Mouse (Mus musculus): Measurements from ENCODE around the gene 6030468B19Rik.
A peak's percentile ranks its signal among the peaks of the same experiment; 100 is the strongest.
"Not testable (repeated sequence)": the region's sequence is repeated elsewhere in the genome, so short reads cannot be mapped to it uniquely, and the experiment has no call there.

Gene 6030468B19Rik

DNA sequence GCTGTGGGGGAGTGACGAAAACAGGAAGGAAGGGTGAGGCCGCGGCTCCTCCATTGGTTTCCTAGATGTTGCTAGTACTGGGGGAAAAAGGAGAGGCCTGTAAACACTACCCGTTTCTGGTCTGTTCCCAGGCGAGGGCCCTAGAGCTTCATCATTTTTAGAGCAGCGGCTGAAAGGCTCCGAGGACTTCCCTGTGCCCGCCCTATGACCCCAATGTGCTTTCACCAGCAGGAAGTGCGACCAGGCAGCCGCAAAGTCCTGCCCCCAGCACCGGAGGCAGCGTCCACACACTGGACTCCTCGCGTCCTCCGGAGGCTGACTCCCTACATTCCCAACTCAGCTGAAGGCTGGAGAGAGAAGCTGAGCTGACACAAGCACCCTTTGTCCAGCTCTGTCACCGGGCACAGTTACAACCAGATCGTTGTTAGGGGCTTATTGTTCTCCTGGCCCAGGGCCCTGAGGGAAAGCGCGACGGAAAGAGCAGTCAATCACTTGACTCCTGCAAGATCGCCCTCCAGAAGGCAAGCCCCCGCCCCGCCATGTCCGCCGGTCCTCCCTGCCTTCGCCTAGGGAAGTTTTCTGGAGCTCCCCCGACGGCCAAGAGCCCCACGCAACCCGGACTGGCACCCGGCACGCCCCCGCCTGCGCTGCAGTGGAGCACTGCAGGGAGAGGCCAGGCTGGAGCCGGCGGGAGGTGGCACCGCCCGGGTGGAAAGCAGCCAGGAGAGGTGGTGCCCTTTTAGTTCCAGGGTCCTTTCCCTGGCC lies 17.8 kb upstream of the 6030468B19Rik start:
- no peak for DNase-seq

DNA sequence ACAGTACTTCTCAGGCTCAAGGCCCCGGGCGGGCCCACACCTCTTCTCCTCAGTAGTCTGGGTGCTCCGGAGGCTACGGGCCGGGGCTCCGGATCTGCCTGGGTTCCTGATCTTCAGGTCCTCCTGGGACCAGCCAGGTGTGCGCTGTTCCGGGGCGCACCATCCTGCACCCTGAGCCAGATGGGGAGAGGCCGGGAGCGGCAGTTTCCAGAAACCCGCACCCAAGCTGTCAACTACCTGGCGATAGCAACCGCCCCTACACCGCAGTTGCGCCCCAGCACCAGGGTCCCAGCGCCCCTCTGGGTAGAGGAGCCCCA lies 17.3 kb upstream of the 6030468B19Rik start:
- no peak for DNase-seq

DNA sequence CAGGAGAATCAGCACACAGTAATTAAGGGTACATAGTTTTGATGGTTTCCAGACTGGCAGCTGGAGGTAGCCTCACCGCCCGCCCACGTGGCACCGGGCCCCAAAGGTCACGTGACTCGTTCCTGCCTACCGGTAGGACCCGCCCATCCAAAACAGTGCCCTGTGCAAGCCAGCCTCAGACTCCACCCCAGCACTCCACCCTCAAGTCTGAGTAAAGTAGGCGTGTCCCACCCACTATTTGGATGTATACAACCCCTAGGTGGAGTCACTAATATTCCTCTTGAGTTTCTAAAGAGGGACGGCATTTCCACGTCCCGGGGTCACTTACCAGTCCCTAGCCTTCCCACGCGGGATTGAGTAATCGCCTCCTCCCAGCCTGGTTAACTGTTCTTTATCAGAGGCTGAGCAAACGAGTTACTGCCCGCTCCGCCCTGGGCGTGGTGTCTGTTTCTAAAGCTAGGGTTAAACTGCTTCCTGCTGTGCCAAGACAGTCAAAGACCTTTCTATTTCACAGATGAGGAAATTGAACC lies 16.8 kb upstream of the 6030468B19Rik start:
- DNase-seq = no peak

DNA sequence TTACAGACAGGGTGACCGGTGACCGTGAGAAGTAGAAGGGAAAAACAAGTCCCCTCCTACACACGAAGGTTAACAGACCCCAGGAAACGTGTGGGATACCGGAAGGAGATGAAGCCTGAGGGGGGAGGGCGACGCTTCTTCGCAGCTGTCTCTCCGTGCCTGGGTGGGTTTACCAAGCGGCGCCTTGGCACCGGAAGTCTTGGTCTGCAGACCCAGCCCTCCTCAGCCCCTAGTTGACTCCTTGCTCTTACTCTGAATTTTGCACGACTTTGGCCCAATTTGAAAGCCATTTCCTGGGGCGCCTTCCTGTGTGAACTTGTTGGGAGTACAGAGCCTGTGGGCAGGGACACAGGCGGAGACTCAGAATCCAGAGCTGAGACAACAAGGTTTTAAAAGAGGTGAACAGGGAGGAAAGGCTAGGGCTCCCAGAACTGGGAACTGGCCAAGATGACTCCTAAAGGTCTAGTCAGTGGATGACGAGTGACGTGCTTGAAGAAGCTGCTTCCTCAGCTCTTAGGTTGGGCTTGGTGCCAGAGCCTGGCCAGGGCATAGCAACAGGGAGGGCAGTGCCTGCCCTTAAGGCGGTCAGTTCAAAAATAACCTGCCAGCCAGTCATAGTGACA lies 16.1 kb upstream of the 6030468B19Rik start:
- DNase-seq = no peak

DNA sequence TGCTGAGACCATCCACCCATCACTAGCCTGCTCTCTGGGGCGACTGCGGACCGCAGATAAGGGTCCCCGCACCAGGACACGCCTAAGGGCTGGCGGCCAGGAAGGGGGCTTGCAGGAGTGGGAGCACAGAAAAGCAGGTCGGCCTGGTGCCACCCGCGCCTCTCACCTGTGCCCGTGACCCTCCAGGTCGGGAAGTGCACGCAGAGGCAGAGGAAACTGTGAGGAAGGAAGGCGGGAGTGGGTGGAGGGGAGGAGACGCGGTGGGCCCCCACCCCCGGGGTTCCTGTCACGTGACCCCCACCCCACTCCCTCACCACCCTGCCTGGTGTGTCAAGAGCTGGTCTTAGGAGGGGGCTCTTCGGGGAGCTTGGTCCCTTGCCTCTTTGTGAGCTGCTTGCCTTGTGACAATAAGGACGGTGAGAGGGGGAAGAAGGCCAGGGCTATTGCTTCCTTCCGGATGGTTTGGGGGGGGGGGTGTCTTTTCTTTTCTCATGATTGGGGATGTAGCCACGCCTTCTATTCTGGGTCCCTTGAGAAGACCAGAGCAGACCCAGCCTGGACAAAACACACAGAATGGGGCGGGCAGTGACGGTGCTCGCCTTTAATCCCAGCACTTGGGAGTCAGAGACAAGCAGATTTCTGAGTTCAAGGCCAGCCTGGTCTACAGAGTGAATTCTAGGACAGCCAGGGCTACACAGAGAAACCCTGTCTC lies 15.3 kb upstream of the 6030468B19Rik start, which contains the start of the genes Tmc8 and Tmc6:
TSS of gene Tmc8 (plus strand) at position 84 of the 712 bp plus-strand sequence.
TSS of gene Tmc6 (minus strand) at position 206 of the 712 bp plus-strand sequence.
- DNase-seq = no peak

DNA sequence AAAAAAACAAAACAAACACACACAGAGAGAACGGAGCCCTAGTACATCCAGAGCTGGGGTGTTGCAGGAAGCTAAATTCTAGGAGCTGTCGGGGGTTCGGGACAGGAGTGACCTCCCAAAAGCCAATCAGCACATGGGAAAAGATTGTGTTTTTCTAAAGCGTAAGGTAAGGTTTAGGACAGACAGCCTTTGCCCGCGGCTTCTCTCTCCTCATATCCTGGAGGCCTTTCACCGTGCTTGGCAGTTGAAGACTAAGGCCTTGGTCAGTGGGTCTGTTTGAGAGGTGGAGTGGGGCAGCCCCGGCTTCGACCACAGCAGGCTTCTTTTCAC lies 14.8 kb upstream of the 6030468B19Rik start:
- no peak for DNase-seq

DNA sequence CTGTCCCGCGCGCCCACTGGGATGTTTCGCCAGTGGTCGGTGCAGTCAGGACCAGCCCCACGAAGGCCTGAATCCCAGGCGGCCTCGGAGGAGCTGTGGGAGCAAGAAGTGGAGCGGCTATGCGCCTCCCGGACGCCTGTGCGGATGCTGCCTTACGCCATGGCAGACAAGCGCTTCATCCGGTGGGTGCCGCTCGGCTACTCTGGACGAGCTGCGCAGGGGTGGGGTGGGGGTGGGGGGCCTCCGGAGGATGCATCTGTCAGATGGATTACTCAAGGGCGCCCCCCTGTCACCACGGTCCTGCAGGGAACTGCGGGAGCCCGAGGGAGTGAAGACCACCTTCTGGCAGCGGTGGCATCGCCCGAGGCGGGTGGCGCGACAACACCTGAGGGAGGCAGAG lies 14.4 kb upstream of the 6030468B19Rik start:
- peak; percentile 81 for DNase-seq

DNA sequence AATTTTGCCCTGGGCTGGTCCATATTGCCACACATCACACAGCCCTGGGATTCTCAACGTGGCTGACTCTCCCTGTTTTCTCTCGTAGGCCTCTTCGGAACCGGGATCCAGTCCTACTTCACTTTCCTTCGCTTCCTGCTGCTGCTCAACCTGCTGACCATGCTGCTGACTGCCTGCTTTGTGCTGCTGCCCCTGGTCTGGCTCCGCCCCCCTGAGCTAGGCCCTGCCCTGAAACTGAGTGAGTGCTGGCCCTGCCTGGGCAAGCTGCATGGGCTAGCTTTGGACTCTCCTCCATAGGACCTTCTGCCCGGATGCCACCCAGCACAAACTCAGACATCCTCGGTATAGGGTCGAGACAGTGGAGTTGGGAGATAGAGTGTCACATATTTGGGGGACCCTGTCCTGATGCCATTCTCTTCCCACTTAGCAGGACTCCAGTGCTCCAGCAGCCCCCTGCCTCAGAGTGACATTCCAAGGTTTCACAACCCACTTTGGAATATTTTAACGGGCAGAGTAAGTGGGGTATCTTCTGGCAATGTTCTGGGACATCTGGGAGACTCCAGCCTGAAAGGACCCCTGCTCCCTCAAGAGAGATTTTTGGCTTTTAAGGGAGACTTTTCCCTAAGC lies 13.7 kb upstream of the 6030468B19Rik start:
- no peak for DNase-seq

DNA sequence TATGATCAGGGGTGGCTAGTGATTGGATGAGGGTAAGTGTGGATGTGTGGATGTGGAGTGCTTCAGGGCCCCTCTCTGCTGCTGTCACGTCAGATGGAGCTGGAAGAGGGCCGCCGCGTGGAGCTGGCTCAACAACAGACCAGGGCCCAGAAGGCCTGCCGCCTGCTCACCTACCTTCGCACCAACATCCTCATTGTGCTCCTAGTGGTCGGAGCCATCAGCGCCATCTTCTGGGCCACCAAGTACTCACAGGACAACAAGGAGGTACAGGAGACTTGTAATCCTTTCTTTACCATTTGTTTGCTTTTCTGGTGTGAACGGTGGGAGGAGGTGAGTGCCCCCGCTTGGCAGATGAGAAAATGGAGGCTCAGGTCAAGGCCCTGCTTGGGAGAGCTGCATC lies 11.2 kb upstream of the 6030468B19Rik start:
- DNase-seq = no peak

DNA sequence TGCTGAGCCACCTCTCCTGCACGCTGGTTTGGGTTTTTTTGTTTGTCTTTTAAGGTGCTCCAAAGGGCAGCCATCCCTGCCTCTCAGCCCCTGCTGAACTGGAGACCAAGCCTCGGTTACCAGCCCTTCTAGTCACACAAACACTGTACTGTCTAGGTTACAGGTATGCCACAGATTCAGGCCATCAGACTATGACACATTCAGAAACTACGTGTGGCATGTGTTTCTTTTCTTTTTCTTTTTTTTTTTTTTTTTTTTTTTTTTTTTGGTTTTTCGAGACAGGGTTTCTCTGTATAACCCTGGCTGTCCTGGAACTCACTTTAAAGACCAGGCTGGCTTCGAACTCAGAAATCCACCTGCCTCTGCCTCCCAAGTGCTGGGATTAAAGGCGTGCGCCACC lies 9.0 kb upstream of the 6030468B19Rik start:
- DNase-seq = not testable (repeated sequence)

DNA sequence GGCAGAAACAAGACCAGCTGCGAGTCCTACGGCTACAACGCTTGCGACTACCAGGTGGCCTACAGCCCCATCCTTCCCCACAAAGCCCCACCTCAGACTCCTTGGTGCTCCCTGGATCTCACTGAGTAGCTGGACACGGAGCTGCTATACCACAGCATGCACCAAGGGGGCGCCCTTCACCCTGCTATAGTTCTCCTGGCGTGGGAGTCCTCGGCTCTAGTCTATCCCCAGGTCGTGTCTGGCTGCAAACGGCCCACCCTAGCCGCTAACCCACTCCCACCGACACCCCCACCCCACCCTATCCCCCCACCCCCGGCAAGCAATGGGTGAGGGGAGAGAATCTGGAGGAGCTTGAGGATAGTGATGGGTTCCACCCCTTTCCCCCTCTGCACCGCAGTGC lies 7.2 kb upstream of the 6030468B19Rik start:
- peak; percentile 61 for DNase-seq

DNA sequence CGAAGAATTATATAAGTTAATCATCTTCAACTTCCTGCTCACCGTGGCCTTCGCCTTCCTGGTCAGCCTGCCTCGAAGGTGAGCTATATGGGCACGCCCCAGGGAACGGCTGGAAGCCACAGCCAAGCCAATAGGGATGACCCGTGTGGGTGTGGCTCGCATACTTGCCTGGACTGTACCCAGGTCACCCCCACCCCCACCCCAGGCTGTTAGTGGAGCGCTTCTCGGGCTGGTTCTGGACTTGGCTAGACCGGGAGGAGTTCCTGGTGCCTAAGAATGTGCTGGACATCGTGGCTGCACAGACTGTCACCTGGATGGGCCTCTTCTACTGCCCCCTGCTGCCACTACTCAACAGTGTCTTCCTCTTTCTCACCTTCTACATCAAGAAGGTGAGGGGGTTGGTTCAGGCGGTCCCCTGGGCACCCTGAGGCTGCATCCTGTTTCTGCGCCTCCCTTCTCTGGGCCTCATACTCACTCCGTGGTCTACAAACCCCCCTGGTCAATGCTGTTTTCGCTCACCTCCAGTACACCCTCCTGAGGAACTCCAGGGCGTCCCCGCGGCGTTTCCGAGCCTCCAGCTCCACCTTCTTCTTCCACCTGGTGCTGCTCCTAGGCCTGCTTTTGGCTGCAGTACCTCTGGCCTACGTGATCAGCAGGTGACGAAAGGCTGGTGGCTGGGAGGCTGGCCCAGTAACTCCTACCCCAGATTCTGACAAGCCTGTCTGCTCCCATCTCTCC lies 6.6 kb upstream of the 6030468B19Rik start:
- DNase-seq = no peak

DNA sequence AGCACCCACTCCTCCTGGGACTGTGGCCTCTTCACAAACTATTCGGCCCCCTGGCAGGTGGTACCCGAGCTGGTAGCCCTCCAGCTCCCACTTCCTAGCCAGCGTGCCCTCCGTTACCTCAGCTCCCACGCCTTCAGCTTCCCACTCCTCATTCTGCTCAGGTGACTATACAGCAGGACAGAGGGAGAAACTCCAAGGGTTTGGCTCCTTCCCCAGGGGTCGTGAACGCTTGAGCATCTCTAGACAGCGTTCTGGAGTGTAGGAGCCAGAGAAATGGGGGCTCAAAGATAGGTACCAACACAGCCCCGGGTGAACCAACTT lies 6.1 kb upstream of the 6030468B19Rik start:
- no peak for DNase-seq

DNA sequence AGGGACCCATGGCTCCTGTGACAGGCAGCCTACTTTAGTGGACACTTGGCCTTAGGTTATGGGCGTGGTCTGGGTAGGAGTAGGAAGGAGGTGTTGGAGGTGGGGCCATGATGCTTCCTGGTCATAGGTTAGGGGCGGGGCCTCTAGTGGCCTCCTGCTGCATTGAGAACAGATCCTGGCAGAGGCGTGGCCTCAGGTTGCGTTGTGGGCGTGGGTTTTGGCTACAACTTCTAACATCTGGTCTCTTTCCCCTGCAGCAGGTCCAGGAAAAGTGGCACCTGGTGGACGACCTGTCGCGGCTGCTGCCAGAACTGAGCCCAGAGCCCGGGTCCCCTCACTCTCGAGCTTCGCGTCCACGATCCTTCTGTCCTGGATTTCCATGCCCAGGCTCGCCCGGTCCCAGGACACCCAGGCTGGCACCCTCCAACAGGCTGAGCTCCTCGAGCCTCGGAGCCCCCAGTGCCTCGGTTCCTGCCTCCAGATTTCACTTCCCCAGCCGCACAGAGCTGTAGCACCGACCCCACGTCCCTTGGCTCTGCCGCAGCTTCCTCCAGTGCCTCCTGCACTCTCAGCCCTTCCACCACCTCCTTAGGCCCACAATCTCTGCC lies 5.1 kb upstream of the 6030468B19Rik start:
- DNase-seq = no peak

DNA sequence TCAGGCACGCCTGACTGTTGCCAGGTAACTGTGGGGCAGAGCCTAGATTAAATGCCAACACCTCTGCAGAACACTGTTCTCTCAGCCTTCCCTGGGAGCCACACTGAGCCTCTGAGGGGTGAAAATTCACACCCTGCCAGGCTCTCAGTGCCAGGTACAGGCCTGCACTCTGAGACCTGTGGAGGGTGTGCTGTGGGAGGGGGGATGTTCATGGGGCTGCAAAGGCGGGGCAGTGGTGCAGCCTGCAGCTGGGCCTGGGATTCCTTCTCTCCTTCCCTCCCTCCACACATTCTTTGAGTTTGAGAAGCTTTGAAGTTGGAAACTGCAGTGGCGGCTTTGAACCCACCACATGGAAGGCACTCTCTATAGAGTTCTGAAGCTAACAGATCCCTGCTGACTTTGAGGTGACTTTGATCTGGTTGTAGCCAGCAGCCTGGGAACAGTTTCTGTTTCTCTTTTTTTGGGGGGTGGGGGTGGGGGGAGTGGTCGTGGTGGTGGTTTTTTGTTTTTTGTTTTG lies 3.4 kb upstream of the 6030468B19Rik start:
- no peak for DNase-seq

DNA sequence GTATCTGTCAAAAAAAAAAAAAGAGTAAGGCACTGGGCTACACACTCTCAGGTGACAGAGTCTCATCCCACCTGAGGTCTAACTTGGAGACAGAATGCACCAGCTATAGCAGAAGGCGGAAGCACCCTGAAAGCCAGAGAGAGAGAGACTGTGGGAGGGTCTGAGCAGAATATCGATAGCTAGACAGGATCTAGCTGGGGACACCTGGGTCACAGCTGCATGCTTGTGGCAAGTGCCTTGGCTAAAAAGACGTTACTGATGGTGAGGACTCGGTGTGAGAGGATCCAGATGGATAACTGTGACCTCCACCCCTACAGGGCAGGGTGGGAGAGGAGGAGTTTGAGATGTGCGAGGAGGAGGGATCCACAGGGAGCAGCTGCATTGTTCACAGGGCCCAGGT lies 506 bp upstream of the 6030468B19Rik start:
- DNase-seq = no peak

DNA sequence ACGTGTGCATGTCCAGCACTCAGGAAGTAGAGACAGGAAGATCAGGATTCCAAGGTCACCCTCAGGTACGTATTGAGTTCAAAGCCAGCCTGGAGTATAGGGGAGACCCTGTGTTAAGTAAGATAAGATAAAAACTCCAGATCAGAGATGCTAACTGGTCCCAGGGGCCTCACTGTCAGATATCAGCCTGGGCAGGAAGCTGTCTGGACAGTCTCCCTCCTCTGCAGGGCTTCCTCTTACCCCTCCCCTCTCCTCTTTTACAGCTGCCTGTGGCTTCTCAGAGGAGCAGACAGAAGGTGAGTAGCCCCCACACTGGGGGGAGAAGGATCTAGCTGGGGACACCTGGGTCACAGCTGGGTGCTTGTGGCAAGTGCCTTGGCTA lies 691 bp downstream of the 6030468B19Rik start:
- DNase-seq = no peak

DNA sequence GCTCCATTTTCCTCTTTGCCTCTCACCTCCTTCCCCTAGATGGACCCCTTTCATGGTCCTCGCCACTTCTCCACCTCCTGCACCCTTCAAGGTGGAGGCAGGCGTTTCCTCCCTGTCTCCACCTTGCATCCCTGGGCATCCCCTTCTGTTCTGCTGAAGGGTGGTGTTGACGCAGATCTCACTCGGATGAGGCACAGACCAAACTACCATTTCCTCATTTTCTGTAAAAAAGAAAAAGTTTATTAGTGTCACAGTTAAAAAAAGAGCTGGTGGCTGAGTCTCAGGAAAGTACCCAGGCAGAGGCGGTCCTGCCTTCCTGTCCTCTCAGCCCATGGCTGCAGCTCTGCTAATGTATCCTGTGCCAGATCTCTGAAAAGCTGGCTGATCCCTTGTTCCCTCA lies 1.7 kb downstream of the 6030468B19Rik start:
- DNase-seq = no peak

DNA sequence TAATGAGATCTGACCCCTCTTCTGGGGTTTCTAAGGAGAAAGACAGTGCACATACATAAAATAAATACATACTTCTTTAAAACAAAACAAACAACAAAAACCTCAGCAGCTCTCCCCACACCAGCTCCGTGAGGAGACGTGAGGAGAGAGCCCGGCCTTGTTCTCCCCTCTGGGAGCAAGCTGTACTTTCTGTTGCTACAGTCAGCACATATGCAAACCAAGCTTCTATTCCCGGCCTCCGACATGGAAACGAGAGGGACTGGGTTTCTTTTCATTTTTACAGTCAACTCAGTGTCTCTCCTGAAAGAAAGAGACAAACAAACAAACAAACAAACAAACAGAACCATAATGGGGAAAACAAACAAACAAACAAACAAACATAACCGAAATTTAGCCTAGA lies 2.6 kb downstream of the 6030468B19Rik start:
- no peak for DNase-seq

DNA sequence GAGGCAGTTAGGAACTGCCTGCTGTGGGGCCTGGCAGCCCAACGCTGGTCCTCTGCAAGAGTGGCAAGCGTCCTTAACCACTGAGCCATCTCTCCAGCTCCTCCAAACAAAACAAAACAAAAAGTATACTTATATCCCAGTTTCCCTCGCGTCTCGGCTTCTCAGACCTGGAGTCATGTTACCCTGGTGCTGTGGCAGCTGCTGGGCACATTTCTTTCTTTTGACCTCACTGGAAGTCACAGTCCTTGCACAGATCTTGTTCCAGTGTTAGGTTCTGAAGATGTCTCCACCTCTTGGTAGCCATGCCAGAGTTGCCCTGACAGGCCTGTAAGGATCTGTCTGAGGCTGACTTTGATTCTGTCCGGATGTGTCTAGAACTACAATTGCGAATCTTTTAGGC lies 4.2 kb downstream of the 6030468B19Rik start:
- DNase-seq = no peak

DNA sequence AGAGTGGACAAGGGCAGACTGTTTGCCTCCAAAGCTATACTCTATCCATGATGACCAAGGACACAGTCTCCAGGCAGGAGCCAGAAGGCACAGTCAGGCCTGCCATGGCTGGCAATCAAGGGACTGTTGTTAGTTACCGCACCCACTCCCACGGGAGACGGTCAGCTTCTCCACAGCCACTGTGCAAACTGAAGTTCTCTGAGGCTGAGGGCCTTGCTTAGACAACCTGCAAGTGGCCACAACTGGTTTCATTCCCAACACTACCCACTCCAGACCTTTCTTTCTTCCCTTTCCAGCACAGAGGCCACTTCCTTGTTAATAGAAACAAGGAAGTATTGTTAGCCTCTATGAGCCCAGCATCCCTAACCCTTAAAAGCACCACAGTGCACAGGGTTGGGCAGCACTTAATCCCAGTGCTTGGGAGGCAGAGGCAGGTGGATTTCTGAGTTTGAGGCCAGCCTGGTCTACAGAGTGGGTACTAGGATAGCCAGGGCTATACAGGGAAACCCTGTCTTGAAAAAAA lies 5.8 kb downstream of the 6030468B19Rik start:
- no peak for DNase-seq

DNA sequence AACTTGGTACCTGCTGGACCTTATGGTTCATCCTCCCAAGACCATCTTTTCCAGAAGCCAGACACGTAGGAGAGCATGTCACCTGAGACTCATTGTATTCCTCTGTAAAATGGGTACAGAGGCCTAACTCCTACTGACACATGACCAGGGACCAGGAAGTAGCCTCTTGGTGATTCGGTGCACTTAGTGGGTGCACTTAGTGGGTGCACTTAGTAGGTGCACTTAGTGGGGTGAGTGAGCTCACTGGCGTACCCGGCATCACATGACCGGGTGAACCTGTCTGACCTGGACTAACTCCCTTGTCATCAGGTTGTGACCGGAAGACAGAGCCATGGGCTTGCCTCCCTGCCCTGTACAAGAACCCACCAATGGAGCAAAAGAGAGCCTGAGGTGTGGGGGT lies 9.3 kb downstream of the 6030468B19Rik start:
- no peak for DNase-seq

All from right cerebral cortex, postnatal 4 days (tissue).